Mouse (Mus musculus) 3134 (cell line): ENCODE measurements around the gene Prickle1.

Experiments
- DNase-seq: peaks from one replicate; pipeline ENCODE4 v3.0.0-alpha.2; 2011; ENCODE audit warnings: low spot score; ENCODE audit not compliant: insufficient read length; ENCODE audit errors: extremely low read depth

Prickle1 gene

GRCm38 (mm10) chr15:93595746-93596145, at the start of gene Prickle1:
TSS of gene Prickle1 (minus strand) at chr15:93595891.
- peak; percentile 91 for DNase-seq

GRCm38 (mm10) chr15:93640221-93640620, 44.5 kb upstream of the Prickle1 start:
- no peak for DNase-seq

- no peak for DNase-seq
Observed at GRCm38 (mm10) chr15:93636976-93637375, 41.3 kb upstream of the Prickle1 start.

- peak; percentile 20 for DNase-seq
Observed at GRCm38 (mm10) chr15:93635603-93636002, 39.9 kb upstream of the Prickle1 start.

- peak; percentile 20 for DNase-seq
Observed at GRCm38 (mm10) chr15:93634536-93634935, 38.8 kb upstream of the Prickle1 start.

- DNase-seq: no peak
Observed at GRCm38 (mm10) chr15:93630001-93630541, 34.4 kb upstream of the Prickle1 start.

GRCm38 (mm10) chr15:93629201-93629600, 33.5 kb upstream of the Prickle1 start:
- DNase-seq: no peak

- no peak for DNase-seq
Observed at GRCm38 (mm10) chr15:93627836-93628797, 32.4 kb upstream of the Prickle1 start.

GRCm38 (mm10) chr15:93619551-93619950, 23.9 kb upstream of the Prickle1 start:
- no peak for DNase-seq

GRCm38 (mm10) chr15:93618442-93619150, 22.9 kb upstream of the Prickle1 start:
- no peak for DNase-seq

GRCm38 (mm10) chr15:93616277-93616676, 20.6 kb upstream of the Prickle1 start:
- no peak for DNase-seq

- no peak for DNase-seq
Observed at GRCm38 (mm10) chr15:93615031-93615430, 19.3 kb upstream of the Prickle1 start.

GRCm38 (mm10) chr15:93613606-93614005, 17.9 kb upstream of the Prickle1 start:
- DNase-seq: no peak

- no peak for DNase-seq
Observed at GRCm38 (mm10) chr15:93611536-93612300, 16.0 kb upstream of the Prickle1 start.

GRCm38 (mm10) chr15:93610721-93611201, 15.1 kb upstream of the Prickle1 start:
- no peak for DNase-seq

GRCm38 (mm10) chr15:93610288-93610687, 14.6 kb upstream of the Prickle1 start:
- DNase-seq: no peak

GRCm38 (mm10) chr15:93602850-93603249, 7.2 kb upstream of the Prickle1 start:
- DNase-seq: no peak

- no peak for DNase-seq
Observed at GRCm38 (mm10) chr15:93601461-93602015, 5.8 kb upstream of the Prickle1 start.

GRCm38 (mm10) chr15:93596991-93597390, 1.3 kb upstream of the Prickle1 start:
- no peak for DNase-seq

GRCm38 (mm10) chr15:93596285-93596684, 594 bp upstream of the Prickle1 start:
- DNase-seq: peak; percentile 64
